Mouse (Mus musculus): Measurements from ENCODE around the gene Megf6.

The Megf6 gene

GRCm38 (mm10) chr4:154249316-154249715 lies 78.8 kb downstream of the Megf6 start:
- DNase-seq (ENCODE audit: low read depth, low spot score) = no peak

GRCm38 (mm10) chr4:154252537-154253255 lies 82.2 kb downstream of the Megf6 start:
- DNase-seq (ENCODE audit: low read depth, low spot score) = no peak

DNA sequence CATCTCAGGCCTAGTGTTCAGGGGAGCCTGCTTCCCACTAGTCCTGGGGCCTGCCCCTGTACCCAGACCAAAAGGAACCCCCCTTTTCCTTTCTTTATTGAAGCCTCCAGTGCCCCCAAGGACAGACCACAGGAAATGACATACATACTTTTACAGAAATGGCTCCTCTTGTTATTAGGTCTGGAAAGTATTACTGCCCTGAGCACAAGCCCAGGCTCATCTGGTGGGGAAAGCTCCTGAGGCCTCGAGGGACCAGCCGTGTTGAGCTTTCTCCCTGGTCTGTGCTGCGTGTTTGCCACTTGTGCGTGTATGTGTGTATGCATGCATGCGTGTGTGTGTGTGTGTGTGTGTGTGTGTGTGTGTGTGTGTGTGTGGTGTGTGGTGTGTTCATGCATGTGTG lies 90.2 kb downstream of the Megf6 start:
- DNase-seq (ENCODE audit: low read depth, low spot score) = no peak

DNA sequence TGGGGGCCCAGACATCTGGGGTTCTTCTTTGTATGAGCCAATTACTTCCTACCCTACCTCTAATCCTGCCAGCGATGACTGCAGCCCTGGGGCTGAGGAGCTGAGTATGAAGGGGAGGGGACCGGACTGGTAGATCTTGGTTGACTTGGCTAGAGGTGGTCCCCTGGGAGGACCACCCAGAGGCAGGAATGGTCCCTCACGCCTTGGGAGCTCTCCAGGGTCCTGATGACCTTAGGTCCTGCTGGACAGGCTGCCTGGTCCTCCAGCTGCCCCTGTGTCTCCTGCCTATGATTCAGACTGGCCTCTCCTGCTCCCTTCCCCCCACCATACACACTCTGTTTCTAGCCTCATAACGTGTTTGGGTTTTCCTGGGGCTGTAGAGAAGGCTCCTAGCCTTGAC lies 91.5 kb downstream of the Megf6 start:
- DNase-seq (ENCODE audit: low read depth, low spot score) = no peak

DNA sequence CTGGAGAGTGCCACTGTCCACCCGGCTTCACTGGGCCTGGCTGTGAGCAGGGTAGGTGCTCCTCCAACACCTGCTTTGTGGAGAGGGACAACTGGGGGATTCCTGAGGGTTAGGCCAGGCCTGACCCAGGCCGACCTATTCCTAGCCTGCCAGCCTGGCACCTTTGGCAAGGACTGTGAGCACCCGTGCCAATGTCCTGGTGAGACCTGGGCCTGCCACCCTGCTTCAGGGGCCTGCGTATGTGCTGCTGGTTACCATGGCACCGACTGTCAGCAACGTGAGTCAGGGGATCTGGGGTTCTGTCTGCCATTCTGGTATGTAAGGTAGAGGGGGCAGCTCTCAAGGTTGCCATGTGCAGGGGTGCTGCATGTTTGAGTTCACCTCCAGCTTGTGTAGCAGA lies 97.0 kb downstream of the Megf6 start:
- no peak for DNase-seq (ENCODE audit: low read depth, low spot score)

DNA sequence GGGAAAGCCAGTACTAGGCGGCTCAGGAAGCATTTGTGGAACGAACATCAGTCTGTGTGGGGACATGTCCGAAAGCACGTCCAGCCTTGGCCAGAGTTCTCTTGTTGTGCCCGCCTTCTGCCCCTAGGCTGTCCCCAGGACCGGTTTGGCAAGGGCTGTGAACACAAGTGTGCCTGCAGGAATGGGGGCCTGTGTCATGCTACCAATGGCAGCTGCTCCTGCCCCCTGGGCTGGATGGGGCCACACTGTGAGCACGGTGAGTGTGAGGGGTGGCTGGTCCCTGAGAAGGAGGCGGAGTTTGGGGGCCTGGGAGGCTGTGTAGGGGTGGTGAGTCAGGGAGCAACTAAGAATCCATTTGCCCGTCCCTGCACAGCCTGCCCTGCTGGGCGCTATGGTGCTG lies 99.0 kb downstream of the Megf6 start:
- no peak for DNase-seq (ENCODE audit: low read depth, low spot score)

DNA sequence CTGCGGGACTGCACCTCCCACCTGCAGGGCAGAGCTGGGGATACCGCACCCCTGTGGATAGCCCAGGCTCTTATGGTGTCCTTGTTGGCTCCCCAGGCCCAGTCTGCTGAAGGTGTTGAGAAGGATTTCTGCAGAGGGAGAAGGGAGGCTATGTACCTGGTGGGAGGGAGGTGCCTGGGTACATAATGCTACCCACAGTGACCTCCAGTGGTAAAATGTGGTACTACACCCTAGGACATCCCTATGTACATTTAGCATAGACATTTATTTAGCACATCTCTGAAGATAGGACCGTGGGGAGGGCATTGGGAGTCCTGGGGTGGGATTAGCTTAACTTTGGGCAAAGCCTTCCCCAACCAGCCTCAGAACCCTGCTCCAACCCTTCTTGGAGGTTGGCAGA lies 102.5 kb downstream of the Megf6 start:
- DNase-seq (ENCODE audit: low read depth, low spot score) = peak; percentile 74

GRCm38 (mm10) chr4:154279481-154279880 lies 109.0 kb downstream of the Megf6 start:
- no peak for DNase-seq (ENCODE audit: low read depth, low spot score)

- DNase-seq (ENCODE audit: low read depth, low spot score) = no peak
Observed at GRCm38 (mm10) chr4:154283671-154284070, 113.1 kb downstream of the Megf6 start.

GRCm38 (mm10) chr4:154293735-154294201 lies 123.2 kb downstream of the Megf6 start:
- no peak for DNase-seq (ENCODE audit: low read depth, low spot score)

DNA sequence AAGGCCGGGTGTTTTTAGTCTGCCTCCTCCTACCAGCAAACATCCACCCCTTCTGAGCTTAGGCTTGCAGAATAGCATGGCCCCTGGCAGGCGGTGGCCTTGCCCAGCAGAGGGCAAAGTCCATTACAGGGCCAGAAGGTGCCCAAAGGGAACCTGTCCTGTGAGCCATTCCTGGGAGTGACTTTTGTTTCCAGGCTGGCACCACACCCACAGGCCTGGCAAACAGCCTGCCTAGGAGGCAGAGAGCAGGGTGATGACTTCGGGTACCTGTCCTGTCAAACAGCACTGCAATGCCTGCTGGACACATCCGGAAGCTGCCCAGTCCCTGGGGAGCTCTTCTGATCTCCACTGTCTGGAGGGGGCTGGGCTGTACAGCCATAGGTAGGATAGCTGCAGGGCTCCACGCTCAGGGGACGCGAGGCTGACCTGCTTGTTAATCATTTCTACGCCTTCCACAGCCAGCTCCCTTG lies 123.8 kb downstream of the Megf6 start:
- no peak for DNase-seq (ENCODE audit: low read depth, low spot score)

GRCm38 (mm10) chr4:154297761-154298160 lies 127.2 kb downstream of the Megf6 start:
- DNase-seq (ENCODE audit: low read depth, low spot score) = no peak

- no peak for DNase-seq (ENCODE audit: low read depth, low spot score)
Observed at GRCm38 (mm10) chr4:154299541-154300271, 129.2 kb downstream of the Megf6 start.

- peak; percentile 62 for DNase-seq (ENCODE audit: low read depth, low spot score)
Observed at GRCm38 (mm10) chr4:154301466-154301881, 130.9 kb downstream of the Megf6 start, which contains the start of gene Arhgef16. Gene Arhgef16 (minus strand): TSS chr4:154301676.

- DNase-seq (ENCODE audit: low read depth, low spot score) = no peak
Observed at GRCm38 (mm10) chr4:154309131-154309530, 138.6 kb downstream of the Megf6 start.

DNA sequence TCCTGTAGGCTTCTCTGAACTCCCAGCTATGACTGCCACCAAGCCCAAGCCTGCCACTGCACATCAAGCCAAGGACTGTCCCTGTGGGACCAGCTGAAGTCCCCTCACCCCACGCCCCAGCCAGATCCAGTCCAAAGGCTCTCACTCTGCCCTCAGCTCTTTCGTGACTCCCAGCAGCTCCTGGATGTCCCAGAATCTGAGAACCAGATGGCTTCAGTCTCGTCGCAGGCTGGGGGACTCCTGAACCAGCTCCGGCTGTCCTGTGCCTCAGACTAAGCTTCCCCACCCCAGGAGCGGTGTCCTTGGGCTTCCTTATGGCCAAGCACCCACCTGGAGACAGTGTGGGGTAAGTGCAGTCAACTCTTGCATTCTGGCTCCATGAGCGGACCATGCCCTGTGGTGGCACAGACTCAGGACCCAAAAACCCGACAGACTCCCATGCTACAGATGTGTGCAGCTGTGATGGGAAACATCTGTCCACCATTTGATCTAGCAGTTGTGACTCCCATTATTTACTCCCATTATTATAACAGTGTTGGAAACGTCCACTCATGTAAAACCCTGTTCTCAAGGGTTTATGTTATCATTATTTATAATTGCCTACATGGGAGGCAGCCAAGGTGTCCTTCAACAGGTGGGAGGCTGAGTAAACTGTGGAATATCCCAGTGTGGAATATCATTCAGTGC lies 140.2 kb downstream of the Megf6 start:
- DNase-seq (ENCODE audit: low read depth, low spot score) = no peak

DNA sequence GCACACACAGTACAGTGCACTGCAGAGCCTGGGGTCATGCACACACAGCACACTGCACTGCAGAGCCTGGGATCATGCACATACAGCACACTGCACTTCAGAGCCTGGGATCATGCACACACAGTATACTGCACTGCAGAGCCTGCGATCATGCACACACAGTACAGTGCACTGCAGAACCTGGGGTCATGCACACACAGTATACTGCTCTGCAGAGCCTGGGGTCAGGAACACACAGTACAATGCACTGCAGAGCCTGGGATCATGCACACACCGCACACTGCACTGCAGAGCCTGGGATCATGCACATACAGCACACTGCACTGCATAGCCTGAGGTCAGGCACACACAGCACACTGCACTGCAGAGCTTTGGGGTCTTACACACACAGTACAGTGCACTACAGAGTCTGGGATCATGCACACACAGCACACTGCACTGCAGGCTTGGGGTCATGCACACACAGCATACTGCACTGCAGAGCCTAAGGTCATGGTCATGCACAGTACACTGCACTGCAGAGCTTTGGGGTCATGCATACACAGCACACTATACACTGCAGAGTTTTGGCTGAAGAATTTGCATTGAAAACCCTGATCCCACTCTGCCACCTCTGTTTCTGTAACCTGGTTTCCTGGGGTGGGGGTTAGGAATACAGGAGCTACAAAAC lies 141.7 kb downstream of the Megf6 start:
- no peak for DNase-seq (ENCODE audit: low read depth, low spot score)

DNA sequence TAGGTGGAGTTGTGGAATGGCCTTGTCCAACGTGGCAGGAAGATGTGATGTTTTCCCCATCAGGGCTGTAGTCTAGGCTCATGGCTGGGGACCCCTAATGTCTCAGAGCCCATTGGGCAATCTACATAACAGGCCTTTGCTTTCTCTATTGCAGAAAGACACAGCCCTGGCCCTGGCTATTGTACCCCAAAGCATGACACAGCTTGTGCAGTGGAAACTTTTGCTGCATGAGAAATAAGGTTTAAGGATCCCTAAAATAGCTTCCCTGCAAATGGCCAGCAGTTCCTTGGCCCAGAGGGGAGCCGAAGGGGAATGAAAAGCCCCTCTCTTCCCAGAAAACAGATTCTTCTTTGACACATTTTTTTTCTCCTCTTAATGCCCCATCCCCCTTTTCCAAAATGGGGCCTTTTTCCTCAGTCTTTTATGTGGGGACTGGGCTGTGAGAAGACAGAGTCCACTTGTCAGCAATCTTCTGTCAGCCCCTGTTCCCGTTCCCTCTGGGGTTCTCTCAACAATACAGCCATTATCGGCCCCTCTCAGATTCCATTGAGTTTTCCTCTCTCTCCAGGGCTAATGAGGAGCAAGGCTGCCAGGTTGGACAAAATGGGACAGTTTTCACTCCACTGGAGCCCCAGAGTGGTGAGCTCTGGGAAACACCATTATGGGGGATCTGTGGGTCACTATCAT lies 142.5 kb downstream of the Megf6 start:
- DNase-seq (ENCODE audit: low read depth, low spot score) = no peak

GRCm38 (mm10) chr4:154313622-154313967 lies 143.1 kb downstream of the Megf6 start:
- DNase-seq (ENCODE audit: low read depth, low spot score) = no peak

Data from 3T3-L1 (cell line).